Mouse (Mus musculus) intestine, embryonic 15.5 days (tissue): ENCODE measurements at regions not wholly inside any gene's neighbourhood (a gene's known extent, or its start where the extent isn't known, plus 50 kb on each side); places are given as distances from the start of the nearest gene placed in this dataset.

Source experiments
- ATAC-seq: fragments of 200-750 bp; cut with Nextera tagmentation; 2 replicates; pipeline ENCODE4 v1.8.0; 2017; ENCODE audit warnings: moderate TSS enrichment, moderate library complexity
- H3K27ac ChIP-seq: fragments of 300-500 bp; sonication (generic); 2 replicates; pipeline ENCODE4 v1.5.1; 2015; ENCODE audit warnings: mild to moderate bottlenecking, inconsistent platforms
- H3K27me3 ChIP-seq: fragments of 300-500 bp; sonication (generic); replicated peaks from 2 replicates; pipeline ENCODE4 v1.6.1; 2015; ENCODE audit warnings: inconsistent platforms
- H3K36me3 ChIP-seq: fragments of 300-500 bp; sonication (generic); 2 replicates; pipeline ENCODE4 v1.6.1; 2015; ENCODE audit warnings: inconsistent platforms
- H3K4me1 ChIP-seq: fragments of 300-500 bp; sonication (generic); replicated peaks from 2 replicates; pipeline ENCODE4 v1.6.1; 2015; ENCODE audit warnings: inconsistent platforms
- H3K4me2 ChIP-seq: fragments of 300-500 bp; sonication (generic); replicated peaks from 2 replicates; pipeline ENCODE4 v1.6.1; 2015; ENCODE audit warnings: mild to moderate bottlenecking, inconsistent platforms
- H3K4me3 ChIP-seq: fragments of 300-500 bp; sonication (generic); replicated peaks from 2 replicates; pipeline ENCODE4 v1.5.1; 2015; ENCODE audit warnings: inconsistent platforms
- H3K9ac ChIP-seq: fragments of 300-500 bp; sonication (generic); 2 replicates; pipeline ENCODE4 v1.6.1; 2015; ENCODE audit warnings: inconsistent platforms
- H3K9me3 ChIP-seq: fragments of 300-500 bp; sonication (generic); 2 replicates; pipeline ENCODE4 v1.6.1; 2016; ENCODE audit warnings: inconsistent platforms
- whole genome bisulfite sequencing: fragments of 180-500 bp; shearing (Covaris S2); methylation state at CpG from one replicate; pipeline ENCODE4 v1.1.7; 2015; 5-methylcytosine and 5-hydroxymethylcytosine counted together

DNA sequence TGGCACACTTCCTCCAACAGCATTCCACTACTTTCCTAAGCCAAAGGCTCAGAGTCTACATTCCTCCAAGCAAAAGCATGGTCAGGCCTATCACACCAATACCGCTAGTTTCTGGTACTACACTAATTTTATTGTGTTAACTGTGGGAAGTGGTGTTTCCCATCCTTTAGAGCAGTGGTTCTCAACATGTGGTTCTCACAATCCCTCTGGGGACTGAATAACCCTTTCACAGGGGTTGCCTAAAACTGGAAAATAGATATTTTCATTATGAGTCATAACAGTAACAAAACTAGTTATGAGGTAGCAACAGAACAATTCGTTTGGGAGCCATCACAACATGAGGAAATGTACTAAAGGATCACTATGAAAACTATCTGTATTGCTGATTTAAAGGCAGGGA is 74.2 kb upstream of the Cp start:
- Histone ChIP-seq H3K4me3 (no peak overlapping the region), H3K27me3 (no peaks in the 10 kb centered on the region), H3K36me3 (no peaks in the 10 kb centered on the region), H3K4me1 (no peaks in the 10 kb centered on the region), H3K9me3 (no peaks in the 10 kb centered on the region), H3K27ac (no peak overlapping the region), H3K9ac (no peak overlapping the region), H3K4me2 (no peak overlapping the region)
- no peak for ATAC-seq
- 73% methylated on average over 2 of the region's 2 CpGs for WGBS

DNA sequence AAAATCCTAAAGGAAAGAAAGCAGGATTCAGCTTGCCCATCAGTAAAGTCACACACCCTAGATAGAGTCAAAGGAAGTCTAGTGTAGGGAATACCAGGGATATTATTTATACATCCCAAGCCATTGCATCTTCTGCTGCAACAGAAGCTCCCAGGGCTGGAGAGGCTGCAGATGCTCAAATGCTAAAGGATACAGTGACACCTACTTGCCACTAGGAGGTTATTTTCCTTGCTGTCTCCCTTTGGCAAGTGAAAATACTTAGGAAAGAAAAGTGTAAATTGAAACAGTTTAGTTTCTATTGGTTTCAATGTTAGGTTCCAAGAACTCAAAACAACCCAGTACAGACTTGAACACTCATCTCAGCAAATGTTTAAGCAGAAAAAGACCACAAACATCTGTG is 68.4 kb upstream of the Cp start:
- no peaks in the 10 kb centered on the region for H3K36me3 ChIP-seq
- no peaks in the 10 kb centered on the region for H3K4me1 ChIP-seq
- no peaks in the 10 kb centered on the region for H3K9me3 ChIP-seq
- H3K27me3 ChIP-seq, result no peaks in the 10 kb centered on the region
- no peak for ATAC-seq
- no peak overlapping the region for H3K9ac ChIP-seq
- no peak overlapping the region for H3K4me2 ChIP-seq
- no peak overlapping the region for H3K4me3 ChIP-seq
- H3K27ac ChIP-seq, result no peak overlapping the region

DNA sequence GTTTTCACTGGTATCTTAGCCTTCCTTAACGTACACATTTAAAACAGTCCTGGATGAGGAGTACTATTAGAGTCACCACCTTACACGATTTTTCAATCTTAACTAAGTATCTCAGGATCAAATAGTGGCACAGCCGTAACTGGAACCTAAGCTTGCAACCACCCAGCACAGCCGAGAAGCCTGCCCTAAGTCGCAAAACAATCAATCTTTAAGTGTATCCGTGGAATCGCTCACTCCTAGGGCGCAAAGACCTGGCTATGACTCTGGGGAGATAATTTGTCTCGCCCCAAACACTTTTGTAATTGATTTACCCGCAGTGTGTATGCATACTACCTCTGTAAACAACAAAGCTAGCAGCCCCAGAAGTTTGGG is 62.6 kb upstream of the Cp start:
- Histone ChIP-seq H3K4me1 (peaks cover 7% of the 10 kb centered on the region; the same call in 1 of the 2 replicates), H3K27ac (no peak overlapping the region), H3K27me3 (no peaks in the 10 kb centered on the region), H3K9me3 (no peaks in the 10 kb centered on the region), H3K4me2 (peak overlapping the region; percentile 82), H3K4me3 (peak overlapping the region; percentile 90), H3K36me3 (no peaks in the 10 kb centered on the region), H3K9ac (peak overlapping the region; percentile 50)
- peak; percentile 79 for ATAC-seq
- 4% methylated on average over 10 of the region's 10 CpGs for WGBS

DNA sequence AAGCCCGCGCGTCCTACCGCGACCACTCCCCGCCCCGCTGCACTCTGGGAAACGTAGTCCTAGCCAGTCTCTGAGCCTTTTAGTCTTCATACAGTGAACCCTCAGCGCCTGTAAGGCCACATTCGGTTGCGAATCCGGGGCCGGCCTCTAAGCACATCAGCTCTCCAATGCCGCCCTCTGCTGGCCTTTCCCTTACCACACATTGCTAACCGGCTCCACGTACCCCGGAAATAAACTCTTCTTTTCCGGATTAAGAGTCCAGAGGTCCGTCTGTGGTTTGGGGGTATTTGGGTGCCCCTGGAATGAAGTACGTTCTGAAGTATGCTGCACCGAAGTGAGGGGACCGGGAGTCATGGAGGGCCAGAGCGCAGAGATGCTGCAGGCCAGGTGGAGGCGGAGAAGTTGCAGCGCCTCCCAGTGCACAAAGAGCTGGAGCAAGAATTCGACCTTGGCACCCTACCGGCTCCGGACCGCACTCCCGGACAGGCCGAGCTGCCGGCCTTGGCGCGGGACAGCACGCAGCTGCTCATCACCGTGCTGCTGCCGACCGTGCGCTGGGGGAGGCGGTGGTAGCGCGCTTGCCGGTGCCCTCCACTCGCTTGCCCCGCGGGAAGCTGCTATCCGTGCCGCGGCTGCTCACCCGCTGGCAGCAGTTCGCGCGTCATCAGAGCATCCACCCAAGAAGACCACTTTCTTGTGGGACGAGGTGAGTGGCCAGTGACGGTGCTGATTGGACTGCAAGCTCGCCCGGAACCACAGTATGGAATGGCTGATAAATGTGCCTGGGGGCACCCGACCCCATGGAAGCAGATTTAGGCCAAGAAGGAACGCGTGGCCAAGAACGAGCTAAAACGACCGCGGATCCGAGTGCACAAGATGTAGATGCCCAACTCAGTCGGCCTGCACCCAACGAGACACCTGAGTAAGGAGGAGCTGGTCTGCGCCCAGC is 62.0 kb upstream of the Cp start:
- Histone ChIP-seq H3K9ac (peak overlapping the region; percentile 84), H3K9me3 (no peaks in the 10 kb centered on the region), H3K27ac (peak overlapping the region; percentile 84), H3K4me1 (peaks cover 7% of the 10 kb centered on the region; the same call in 1 of the 2 replicates), H3K27me3 (no peaks in the 10 kb centered on the region), H3K4me3 (peak overlapping the region; percentile 90), H3K36me3 (no peaks in the 10 kb centered on the region), H3K4me2 (peak overlapping the region; percentile 82)
- ATAC-seq, result peak; percentile 99
- WGBS, result under 1% methylated on average over 68 of the region's 68 CpGs

DNA sequence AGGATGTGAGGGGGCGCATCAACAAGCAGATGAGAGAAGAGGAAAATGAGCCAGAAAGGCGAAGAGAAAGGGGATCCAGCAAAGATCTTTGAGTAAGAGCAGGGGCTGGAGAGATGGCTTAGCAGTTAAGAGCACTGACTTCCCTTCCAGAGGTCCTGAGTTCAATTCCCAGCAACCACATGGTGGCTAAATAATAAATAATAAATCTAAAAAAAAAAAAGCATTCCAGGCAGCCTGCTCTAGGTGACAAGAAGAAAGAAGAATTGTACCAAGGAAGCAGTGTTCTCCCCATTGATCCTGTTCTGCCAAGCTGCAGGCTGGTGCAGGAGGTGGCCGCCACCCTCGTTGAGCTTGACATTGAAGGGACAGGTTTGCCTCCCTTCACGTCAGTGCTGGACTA is 61.1 kb upstream of the Cp start:
- 51% methylated on average over 5 of the region's 5 CpGs for WGBS
- Histone ChIP-seq H3K4me1 (peaks cover 7% of the 10 kb centered on the region; the same call in 1 of the 2 replicates), H3K9ac (peak overlapping the region; percentile 84), H3K36me3 (no peaks in the 10 kb centered on the region), H3K27me3 (no peaks in the 10 kb centered on the region), H3K4me3 (peak overlapping the region; percentile 90), H3K27ac (no peak overlapping the region), H3K9me3 (no peaks in the 10 kb centered on the region), H3K4me2 (peak overlapping the region; percentile 82)
- no peak for ATAC-seq

DNA sequence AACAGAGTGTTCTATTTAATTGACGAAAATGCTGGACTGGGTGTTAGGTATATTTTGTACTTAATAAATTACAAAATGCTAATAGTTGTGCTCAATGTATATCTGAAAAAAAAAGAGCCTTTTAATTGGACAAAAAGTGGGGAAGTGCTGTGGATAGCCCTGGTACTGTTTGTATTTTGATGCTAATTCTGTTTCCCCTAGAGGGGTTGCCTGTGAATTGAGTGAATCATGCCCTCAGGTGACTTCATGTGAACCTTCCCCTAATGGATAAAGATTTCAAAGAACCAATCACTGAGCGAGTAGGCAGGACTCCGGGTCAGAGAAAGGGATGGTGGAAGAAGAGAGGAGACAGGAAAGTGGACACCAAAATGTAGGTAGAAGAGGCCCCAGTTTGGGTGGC is 59.7 kb upstream of the Cp start:
- Histone ChIP-seq H3K27me3 (no peaks in the 10 kb centered on the region), H3K9ac (no peak overlapping the region), H3K9me3 (no peaks in the 10 kb centered on the region), H3K4me2 (no peak overlapping the region), H3K4me3 (no peak overlapping the region), H3K4me1 (peaks cover 7% of the 10 kb centered on the region; the same call in 1 of the 2 replicates), H3K36me3 (no peaks in the 10 kb centered on the region), H3K27ac (no peak overlapping the region)
- no peak for ATAC-seq
- 92% methylated on average over 3 of the region's 3 CpGs for WGBS

DNA sequence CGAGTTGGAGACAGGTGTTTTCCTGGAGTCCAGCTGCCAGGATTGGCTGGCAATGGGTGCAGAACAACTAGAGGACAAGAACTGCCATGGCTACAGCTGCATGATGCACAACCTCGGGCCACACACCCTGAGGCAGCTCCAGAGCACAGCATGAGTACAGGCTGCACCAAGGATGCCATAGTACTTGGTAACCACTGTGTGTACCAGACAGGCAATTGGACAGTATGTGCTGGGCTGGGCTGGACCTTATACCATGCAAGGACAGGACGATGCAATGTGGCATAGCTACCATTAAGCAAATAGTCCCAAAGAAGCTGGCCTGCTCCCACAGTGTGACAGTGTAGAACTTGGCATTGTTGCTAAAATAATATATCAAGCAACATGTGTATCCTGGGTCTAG is 54.6 kb upstream of the Cp start:
- no peaks in the 10 kb centered on the region for H3K36me3 ChIP-seq
- H3K9me3 ChIP-seq, result no peaks in the 10 kb centered on the region
- ATAC-seq, result no peak
- H3K9ac ChIP-seq, result no peak overlapping the region
- no peak overlapping the region for H3K4me3 ChIP-seq
- no peaks in the 10 kb centered on the region for H3K4me1 ChIP-seq
- no peaks in the 10 kb centered on the region for H3K27me3 ChIP-seq
- WGBS, result 94% methylated on average over 3 of the region's 3 CpGs
- no peak overlapping the region for H3K27ac ChIP-seq
- no peak overlapping the region for H3K4me2 ChIP-seq

DNA sequence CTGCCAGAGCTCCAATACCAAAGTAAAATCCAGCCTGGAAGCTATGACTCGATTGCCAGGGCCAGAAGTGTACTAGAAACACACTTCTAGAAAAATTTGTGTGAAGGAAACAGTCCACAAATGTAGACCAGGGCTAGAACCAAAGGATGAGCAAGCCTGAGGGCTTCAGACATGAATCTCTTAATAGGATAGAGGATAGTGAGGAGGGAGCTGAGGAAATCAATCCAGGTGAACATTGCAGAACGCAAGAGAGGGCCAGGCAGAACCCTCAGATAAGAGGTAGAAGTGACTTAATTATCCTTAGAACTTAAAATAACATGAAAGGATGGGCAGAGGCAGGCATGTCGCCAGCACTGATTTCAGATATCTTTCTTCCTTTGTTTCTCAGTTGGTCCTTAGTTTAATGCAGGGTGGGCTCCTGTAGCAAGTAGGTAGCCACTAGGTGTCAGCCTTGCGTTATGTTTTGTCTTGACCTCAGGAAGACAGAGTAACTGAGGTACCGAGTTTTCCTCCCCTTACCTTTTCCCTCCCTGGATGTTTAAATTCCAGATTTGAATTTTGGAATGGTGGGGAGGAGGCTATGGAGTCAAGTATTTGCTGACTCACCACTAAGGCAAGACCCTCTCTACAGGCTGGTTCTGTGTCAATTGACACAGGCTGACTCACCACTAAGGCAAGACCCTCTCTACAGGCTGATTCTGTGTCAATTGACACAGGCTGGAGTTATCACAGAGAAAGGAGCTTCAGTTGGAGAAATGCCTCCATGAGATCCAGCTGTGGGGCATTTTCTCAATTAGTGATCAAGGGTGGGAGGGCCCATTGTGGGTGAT is 52.2 kb upstream of the Cp start:
- 25% methylated on average over 5 of the region's 5 CpGs for WGBS
- peak; percentile 71 for ATAC-seq
- H3K4me3 ChIP-seq, result no peak overlapping the region
- H3K36me3 ChIP-seq, result no peaks in the 10 kb centered on the region
- no peak overlapping the region for H3K9ac ChIP-seq
- no peak overlapping the region for H3K27ac ChIP-seq
- H3K9me3 ChIP-seq, result no peaks in the 10 kb centered on the region
- no peaks in the 10 kb centered on the region for H3K4me1 ChIP-seq
- H3K4me2 ChIP-seq, result no peak overlapping the region
- no peaks in the 10 kb centered on the region for H3K27me3 ChIP-seq
